Mouse (Mus musculus) erythroblast, embryonic 14.5 days (primary cell): ENCODE results near the gene Cd96. TPM values are rescaled to one million over a fixed set of nuclear protein-coding genes. Genes with fewer than 3 reads are reported as not detected.
"Not testable (repeated sequence)": the region's sequence is repeated elsewhere in the genome, so short reads cannot be mapped to it uniquely, and the experiment has no call there.

Experiments
- H3K27me3 ChIP-seq: 2 replicates; pipeline ENCODE4 v1.6.1; 2012; ENCODE audit warnings: inconsistent platforms; ENCODE audit not compliant: control insufficient read depth
- H3K36me3 ChIP-seq: 2 replicates; pipeline ENCODE4 v1.6.1; 2012; ENCODE audit warnings: mild to moderate bottlenecking, inconsistent platforms; ENCODE audit not compliant: control insufficient read depth
- H3K4me1 ChIP-seq: 2 replicates; pipeline ENCODE4 v1.6.1; 2012; ENCODE audit warnings: inconsistent platforms; ENCODE audit not compliant: control insufficient read depth
- H3K4me3 ChIP-seq: replicated peaks from 2 replicates; pipeline ENCODE3; 2012; ENCODE audit warnings: moderate library complexity, mild to moderate bottlenecking, inconsistent platforms
- H3K9me3 ChIP-seq: 2 replicates; pipeline ENCODE4 v1.6.1; 2012; ENCODE audit warnings: low read length, inconsistent platforms, mixed read lengths; ENCODE audit not compliant: control insufficient read depth
- GATA1 ChIP-seq: IDR thresholded peaks from 2 replicates; pipeline ENCODE4 v1.6.1; 2012; ENCODE audit warnings: low read length, inconsistent platforms, mixed read lengths
- TAL1 ChIP-seq: IDR thresholded peaks from 3 replicates; pipeline ENCODE4 v1.6.1; 2012; ENCODE audit warnings: low read length, inconsistent platforms, mixed read lengths
- polyA plus RNA-seq: library from polyadenylated mRNA; stranded (reverse); fragments of >175 nt; gene quantifications from 2 replicates; pipeline ENCODE4 v1.2.3, GENCODE M21; 2012

Cd96 gene
- not detected in 2 replicates for polyA plus RNA-seq

DNA sequence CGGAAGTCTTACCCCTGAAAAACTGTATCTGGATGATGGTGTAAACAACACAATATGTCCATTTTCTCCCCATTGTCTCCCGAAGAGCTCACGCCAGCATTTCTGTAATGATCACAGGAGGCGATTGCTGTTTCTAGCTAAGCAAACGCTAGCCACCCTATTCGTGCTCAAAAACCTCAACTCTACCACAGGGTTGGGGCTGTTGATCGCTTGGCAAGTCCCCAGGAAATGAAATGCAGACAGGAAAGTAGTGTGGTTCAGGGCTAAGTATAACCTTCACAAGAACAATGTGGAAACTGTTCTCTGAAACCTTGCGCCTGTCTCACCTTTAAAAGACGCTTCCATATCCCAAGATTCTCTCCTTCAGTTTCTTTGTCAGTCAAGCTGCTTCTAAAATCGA lies at the start of gene Cd96:
TSS of gene Cd96 (minus strand) at position 232 of the 400 bp plus-strand sequence.
- Histone ChIP-seq H3K4me3 (no peak within 1 kb of the TSS), H3K36me3 (no peaks in the 10 kb centered on the region), H3K27me3 (no peaks in the 10 kb centered on the region), H3K4me1 (peaks cover 3% of the 10 kb centered on the region), H3K9me3 (no peaks in the 10 kb centered on the region)
- TF ChIP-seq GATA1 (no peak), TAL1 (no peak)

GRCm38 (mm10) chr16:46166971-46167370 lies 46.9 kb upstream of the Cd96 start:
- TF ChIP-seq GATA1 (no peak), TAL1 (no peak)
- Histone ChIP-seq H3K4me1 (no peaks in the 10 kb centered on the region), H3K4me3 (no peak overlapping the region), H3K27me3 (no peaks in the 10 kb centered on the region), H3K9me3 (no peaks in the 10 kb centered on the region), H3K36me3 (no peaks in the 10 kb centered on the region)

DNA sequence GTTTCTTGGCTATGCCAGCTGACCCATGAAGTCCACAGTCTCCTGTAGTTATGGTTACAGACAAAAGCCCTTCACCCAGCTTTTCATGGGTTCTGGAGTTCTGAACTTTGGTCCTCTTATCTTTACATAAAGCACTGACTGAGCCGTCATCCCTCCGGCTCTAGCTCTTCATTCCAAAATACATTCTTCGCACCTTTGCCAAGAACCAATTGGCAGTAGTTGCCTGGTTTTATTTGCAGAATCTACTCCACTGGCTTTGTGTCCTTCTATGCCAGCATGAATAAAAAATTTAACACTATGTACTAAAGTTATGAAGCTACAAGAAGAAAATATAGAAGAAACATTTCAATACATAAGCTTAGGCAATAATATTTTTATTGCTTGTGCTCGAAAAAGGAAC lies 45.3 kb upstream of the Cd96 start:
- Histone ChIP-seq H3K9me3 (no peaks in the 10 kb centered on the region), H3K36me3 (no peaks in the 10 kb centered on the region), H3K4me1 (no peaks in the 10 kb centered on the region), H3K4me3 (no peak overlapping the region), H3K27me3 (no peaks in the 10 kb centered on the region)
- no peak for TF ChIP-seq GATA1
- no peak for TF ChIP-seq TAL1

DNA sequence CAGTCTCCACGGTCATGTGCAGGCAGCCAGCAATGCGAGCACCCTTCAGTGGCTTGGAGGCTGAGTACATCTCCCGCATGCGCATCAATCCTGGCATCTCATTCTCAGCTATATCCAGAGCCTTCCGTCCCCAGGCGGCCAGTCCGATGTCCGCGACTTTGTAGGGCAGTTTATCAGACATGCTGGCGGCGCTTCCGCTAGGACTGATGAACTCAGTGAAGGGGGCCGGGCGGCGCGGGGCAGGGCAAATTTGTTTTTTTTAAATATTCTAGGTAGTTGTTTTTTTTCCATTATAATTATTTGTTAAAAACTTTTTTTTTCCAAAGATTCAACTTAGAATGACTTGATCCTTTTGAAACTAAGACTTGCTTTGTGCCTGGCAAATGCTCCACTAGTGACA lies 34.8 kb upstream of the Cd96 start, which contains the start of gene Gm4737:
TSS of gene Gm4737 (minus strand) at position 246 of the 400 bp plus-strand sequence.
- not testable (repeated sequence) for H3K9me3 ChIP-seq, H3K4me1 ChIP-seq, H3K36me3 ChIP-seq, H3K4me3 ChIP-seq, H3K27me3 ChIP-seq

DNA sequence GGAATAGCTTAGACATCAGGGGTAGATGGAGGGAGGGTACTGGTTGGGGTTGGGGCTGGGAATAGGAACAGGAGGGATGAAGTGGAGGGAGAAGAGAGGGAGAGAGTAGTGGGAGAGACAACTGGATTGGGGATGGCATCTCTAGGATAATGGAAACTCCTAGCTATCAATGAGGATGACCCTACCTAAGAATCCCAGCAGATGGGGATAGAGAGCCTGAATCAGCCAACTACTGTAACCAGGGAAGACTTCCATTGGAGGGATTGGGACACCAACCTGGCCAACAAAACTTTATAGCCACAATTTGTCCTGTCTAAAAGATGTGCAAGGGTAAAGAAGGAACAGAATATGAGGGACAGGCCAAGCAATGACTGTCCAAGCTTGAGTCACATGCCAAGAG lies 31.1 kb upstream of the Cd96 start:
- no peaks in the 10 kb centered on the region for H3K36me3 ChIP-seq
- TF ChIP-seq GATA1, result no peak
- TF ChIP-seq TAL1, result no peak
- H3K9me3 ChIP-seq, result no peaks in the 10 kb centered on the region
- H3K4me1 ChIP-seq, result no peaks in the 10 kb centered on the region
- no peaks in the 10 kb centered on the region for H3K27me3 ChIP-seq
- H3K4me3 ChIP-seq, result no peak overlapping the region

DNA sequence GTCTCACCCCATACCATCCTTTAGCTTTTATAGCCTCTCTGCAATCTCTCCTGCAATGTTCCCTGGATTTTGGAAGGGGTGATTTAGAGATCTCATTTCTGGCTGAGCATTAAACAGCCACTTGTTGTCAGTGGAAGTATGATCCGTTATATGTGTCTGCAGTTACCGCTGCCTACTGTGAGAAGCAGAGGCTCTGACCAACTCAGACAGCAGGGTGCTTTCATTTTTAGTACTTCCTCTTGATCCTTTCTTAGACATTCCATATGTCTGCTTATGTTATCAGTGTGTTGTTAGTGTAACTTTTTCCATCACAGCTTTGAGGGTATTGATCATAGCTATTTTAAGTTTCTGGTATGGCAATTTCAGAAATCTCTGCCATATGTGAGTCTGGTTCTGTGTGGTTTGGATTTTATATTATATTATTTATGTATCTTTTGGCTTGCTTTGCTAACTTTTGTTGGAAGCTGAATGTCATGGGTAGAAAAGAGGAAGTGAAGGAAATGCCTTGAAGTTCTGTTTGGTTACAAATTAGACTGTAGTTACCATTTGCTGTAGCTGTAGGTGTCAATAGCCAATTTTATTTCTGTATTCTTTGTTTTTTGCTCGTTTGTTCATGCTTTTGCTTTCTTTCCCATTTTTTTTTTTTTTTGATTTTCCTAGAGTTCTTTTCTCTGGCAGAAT lies 28.8 kb upstream of the Cd96 start:
- Histone ChIP-seq H3K4me1 (no peaks in the 10 kb centered on the region), H3K4me3 (no peak overlapping the region), H3K27me3 (no peaks in the 10 kb centered on the region), H3K36me3 (no peaks in the 10 kb centered on the region), H3K9me3 (no peaks in the 10 kb centered on the region)
- TF ChIP-seq GATA1, result no peak
- TF ChIP-seq TAL1, result no peak

GRCm38 (mm10) chr16:46146962-46147361 lies 26.9 kb upstream of the Cd96 start:
- no peaks in the 10 kb centered on the region for H3K27me3 ChIP-seq
- no peaks in the 10 kb centered on the region for H3K9me3 ChIP-seq
- H3K36me3 ChIP-seq, result no peaks in the 10 kb centered on the region
- no peak overlapping the region for H3K4me3 ChIP-seq
- no peaks in the 10 kb centered on the region for H3K4me1 ChIP-seq
- TF ChIP-seq GATA1 (no peak), TAL1 (no peak)

GRCm38 (mm10) chr16:46122238-46122637 lies 2.2 kb upstream of the Cd96 start:
- no peaks in the 10 kb centered on the region for H3K9me3 ChIP-seq
- TF ChIP-seq TAL1, result no peak
- TF ChIP-seq GATA1, result no peak
- H3K27me3 ChIP-seq, result no peaks in the 10 kb centered on the region
- peaks cover 3% of the 10 kb centered on the region for H3K4me1 ChIP-seq
- H3K4me3 ChIP-seq, result no peak overlapping the region
- no peaks in the 10 kb centered on the region for H3K36me3 ChIP-seq

DNA sequence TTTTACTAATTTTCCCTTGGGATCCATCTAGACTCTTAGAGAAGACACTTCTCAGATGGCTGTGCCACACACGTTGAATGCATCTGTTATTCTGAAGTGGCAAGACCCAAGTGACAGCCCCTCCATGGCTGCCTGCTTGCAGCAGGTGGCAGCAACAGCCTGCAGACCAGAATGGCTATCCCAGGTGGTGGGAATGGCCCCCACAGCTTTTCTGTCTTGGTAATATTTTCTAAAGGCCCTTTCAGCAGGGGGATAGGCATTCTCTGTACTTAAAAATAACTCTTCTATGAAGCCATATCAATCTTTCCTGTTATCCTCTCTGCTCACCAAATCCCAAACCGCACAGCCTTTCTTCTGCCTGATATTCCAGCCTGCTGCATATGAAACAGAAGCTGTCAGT lies 1.4 kb upstream of the Cd96 start:
- no peak overlapping the region for H3K4me3 ChIP-seq
- no peaks in the 10 kb centered on the region for H3K27me3 ChIP-seq
- no peak for TF ChIP-seq GATA1
- TF ChIP-seq TAL1, result no peak
- H3K36me3 ChIP-seq, result no peaks in the 10 kb centered on the region
- H3K9me3 ChIP-seq, result no peaks in the 10 kb centered on the region
- peaks cover 3% of the 10 kb centered on the region for H3K4me1 ChIP-seq

GRCm38 (mm10) chr16:46120607-46121006 lies 556 bp upstream of the Cd96 start:
- H3K36me3 ChIP-seq, result no peaks in the 10 kb centered on the region
- peaks cover 3% of the 10 kb centered on the region for H3K4me1 ChIP-seq
- H3K27me3 ChIP-seq, result no peaks in the 10 kb centered on the region
- H3K9me3 ChIP-seq, result no peaks in the 10 kb centered on the region
- no peak overlapping the region for H3K4me3 ChIP-seq
- TF ChIP-seq GATA1, result no peak
